Mouse (Mus musculus) urinary bladder, adult 2 months (tissue): ENCODE data around the gene Hmgn2. TPM values are rescaled to one million over a fixed set of nuclear protein-coding genes. Genes with fewer than 3 reads are reported as not detected.

Source experiments
- DNase-seq: peaks from one replicate; pipeline ENCODE4 v3.0.0; 2022; ENCODE audit warnings: low spot score
- polyA plus RNA-seq: library from polyadenylated mRNA; depleted of rRNA; stranded (reverse); fragments of >200 nt; gene quantifications from 2 replicates; pipeline ENCODE4 v1.2.3, GENCODE M21; 2012

Gene Hmgn2
- polyA plus RNA-seq, 1 experiment = 131 TPM

DNA sequence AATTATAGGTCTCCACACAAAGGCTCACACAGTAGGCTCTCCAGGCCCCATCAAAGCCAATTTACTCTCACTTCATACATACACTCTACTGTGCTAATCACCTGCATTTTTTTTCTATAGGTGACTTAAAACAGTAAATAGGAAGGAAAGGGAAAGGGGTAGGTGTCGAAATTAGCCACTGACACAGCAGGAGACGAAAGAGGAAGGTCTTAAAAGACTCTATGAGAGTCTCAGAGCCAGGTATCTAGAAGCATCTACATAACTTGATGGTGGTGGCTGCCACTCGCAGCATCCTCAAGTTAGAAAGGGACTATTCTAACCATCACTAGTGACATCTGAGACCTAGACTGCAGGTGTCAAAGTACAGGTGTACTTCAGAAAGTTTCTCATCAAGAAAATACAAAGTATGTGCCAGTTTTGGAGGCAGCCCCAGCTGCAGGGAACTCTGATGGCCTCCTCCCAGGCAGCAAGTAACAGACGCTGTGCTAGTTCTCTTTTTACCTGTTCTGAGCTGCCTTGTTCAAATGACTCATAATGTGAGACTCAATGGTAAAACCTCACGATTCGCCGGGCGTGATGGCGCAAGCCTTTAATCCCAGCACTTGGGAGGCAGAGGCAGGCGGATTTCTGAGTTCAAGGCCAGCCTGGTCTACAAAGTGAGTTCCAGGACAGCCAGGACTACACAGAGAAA, 9.7 kb upstream of the Hmgn2 start:
- no peak for DNase-seq

- no peak for DNase-seq
These were observed 3.3 kb upstream of the Hmgn2 start for GRCm38 (mm10) chr4:133971741-133972140.

GRCm38 (mm10) chr4:133970876-133971275, 2.4 kb upstream of the Hmgn2 start:
- no peak for DNase-seq

DNA sequence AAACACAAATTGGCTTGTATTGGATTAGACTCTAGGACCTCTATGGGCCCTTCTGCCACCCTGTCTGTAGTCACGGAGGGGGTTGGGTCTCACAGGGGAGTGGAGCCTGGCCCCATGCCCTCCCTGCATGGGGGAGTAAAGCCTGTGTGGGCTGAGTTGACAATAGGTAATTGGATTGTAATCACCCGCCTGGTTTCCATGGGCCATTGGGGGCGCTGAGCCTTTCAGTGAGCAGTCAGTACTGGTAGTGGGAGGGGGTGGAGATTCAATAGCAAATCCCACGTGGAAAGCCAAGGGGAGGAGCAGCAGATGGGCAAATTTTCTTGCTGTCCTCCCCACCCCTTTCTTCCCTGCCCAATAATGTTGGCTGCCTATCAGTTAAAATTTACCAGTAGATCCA, 1.7 kb upstream of the Hmgn2 start:
- DNase-seq = no peak

DNA sequence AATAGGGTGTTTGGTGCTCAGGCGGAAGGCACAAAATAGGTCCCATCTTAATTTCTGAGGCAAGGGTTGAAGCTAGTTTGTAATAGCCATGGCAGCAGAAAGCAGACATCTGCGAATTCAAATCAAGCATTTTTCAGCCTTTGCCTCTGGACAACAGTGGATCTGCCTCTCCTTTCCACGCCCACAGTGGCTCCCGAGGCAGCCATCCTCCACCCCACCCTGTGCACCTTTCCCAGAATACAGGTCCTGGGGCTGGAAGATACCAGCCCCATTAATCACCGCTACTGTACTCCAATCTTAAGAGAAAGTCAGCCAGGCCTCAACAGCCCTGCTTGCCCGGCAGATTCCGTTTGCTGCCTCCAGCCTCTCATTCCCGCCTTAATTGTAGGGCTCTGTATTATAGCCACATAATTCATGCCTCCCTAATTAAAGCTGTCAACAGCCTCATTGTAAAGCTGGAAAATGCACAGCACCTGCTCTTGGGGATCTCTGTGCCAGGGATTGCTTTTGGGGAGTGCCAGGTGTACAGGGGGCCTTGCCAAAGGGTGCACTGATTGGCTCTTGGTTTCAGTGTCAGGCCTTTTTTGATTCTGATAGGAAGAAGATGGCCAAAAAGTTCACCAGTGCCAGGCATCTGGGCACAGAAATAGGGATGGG, 792 bp upstream of the Hmgn2 start:
- DNase-seq = no peak

DNA sequence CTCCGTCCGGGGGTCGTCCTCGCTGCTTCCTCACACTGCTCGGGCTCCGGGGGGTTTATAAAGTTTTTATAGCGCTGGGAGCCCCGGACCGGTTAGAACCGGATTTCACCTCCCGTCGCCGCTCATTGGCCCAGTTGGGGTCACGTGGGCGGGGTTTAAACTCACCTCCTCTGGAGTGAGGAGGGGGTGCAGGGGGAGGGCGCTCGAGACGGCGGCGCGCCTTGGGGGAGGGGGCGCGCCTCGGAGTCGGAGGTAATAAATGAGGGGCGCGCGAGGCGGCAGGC, 642 bp downstream of the Hmgn2 start:
- peak; percentile 65 for DNase-seq

GRCm38 (mm10) chr4:133967138-133967865, 1.1 kb downstream of the Hmgn2 start:
- DNase-seq = peak; percentile 91

DNA sequence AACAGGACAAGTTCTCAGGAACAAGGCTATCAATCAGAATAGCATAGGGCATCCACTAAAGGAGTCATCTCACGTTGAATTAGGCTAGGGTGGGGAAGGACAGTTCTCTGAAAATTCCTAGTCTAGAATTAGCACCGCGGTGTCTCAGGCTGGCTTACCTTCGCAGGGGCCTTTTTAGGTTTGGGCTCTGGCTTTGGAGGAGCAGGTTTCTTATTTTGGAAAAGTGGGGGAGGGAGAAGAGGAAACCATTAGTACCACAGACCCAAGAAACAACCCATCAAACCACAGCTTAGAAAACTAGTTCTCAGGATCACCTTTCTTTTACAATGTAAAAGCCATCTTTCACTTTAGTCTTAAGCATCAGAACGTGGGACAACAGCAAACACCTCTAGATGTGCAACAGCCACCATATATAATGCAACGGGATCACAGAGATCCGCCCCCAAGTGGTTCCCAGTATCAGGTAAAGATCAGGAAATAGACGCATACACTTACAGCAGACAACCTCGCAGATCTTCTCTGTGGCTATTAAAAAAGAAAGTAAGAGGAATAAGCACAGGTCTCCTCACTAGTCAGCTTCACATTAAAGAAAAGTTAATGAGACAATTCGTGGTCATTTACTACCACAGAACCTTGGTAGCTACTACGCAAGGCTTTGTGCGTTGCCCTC, 2.0 kb downstream of the Hmgn2 start:
- DNase-seq = no peak

- DNase-seq = no peak
These were observed 5.9 kb downstream of the Hmgn2 start for GRCm38 (mm10) chr4:133962566-133962965.

DNA sequence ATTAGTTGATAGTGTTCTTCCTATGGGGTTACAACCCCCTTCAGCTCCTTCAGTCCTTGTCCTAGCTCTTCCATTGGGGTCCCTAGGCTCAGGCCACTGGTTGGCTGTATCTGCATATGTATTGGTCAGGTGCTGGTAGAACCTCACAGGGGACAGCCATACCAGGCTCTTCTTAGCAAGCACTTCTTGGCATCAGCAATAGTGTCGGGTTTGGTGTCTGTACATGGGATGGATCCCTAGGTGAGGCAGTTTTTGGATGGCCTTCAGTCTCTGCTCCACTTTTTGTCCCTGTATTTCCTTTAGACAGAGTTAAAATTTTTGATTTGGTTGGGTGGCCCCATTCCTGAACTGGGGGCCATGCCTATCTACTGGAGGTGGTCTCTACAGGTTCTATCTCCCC, 9.6 kb downstream of the Hmgn2 start:
- no peak for DNase-seq

GRCm38 (mm10) chr4:133956358-133956757, 12.1 kb downstream of the Hmgn2 start:
- DNase-seq = no peak

DNA sequence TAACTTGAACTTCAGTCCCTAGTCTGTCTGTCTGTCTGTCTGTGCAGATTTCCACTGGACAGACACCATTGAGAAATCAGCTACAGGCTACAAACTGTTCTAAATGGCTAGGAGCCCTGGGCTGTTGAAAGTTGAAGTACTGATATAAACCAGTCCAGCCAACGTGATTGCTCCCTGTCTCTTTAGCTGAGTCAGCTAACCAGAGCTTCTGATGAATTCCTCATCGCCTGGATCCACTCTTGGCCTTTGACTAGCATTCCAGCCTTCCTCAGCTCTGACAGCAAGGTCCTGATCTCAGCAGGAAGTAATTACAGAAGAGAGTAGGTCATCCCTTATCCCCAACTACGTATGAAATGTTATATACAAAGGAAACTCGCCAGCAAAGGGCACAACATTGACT, 21.7 kb downstream of the Hmgn2 start:
- no peak for DNase-seq

- DNase-seq = no peak
These were observed 24.7 kb downstream of the Hmgn2 start for GRCm38 (mm10) chr4:133943791-133944190.

DNA sequence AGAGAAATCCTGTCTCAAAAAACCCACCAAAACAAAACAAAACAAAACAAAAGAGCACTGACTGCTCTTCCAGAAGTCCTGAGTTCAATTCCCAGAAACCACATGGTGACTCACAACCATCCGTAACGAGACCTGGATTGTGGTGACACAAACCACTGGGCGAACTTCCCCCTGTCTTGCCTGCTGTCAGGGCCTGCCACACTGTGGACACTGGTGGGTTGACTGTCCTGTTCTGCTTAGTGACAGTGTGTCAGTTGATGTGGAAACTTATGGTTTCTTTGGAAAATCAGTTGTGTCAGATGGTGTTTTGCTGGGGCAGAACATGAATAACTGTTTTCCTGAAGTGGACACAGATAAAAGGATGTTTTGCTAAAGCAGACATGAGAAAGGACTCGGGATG, 25.8 kb downstream of the Hmgn2 start:
- DNase-seq = no peak

GRCm38 (mm10) chr4:133941576-133941975, 26.9 kb downstream of the Hmgn2 start:
- DNase-seq = no peak

GRCm38 (mm10) chr4:133940386-133941260, 27.8 kb downstream of the Hmgn2 start:
- DNase-seq = no peak

GRCm38 (mm10) chr4:133938077-133938476, 30.4 kb downstream of the Hmgn2 start:
- DNase-seq = no peak

- no peak for DNase-seq
These were observed 36.7 kb downstream of the Hmgn2 start for GRCm38 (mm10) chr4:133931785-133932184.

- DNase-seq = no peak
These were observed 37.1 kb downstream of the Hmgn2 start for GRCm38 (mm10) chr4:133931349-133931748.

GRCm38 (mm10) chr4:133929278-133929670, 39.2 kb downstream of the Hmgn2 start:
- no peak for DNase-seq

DNA sequence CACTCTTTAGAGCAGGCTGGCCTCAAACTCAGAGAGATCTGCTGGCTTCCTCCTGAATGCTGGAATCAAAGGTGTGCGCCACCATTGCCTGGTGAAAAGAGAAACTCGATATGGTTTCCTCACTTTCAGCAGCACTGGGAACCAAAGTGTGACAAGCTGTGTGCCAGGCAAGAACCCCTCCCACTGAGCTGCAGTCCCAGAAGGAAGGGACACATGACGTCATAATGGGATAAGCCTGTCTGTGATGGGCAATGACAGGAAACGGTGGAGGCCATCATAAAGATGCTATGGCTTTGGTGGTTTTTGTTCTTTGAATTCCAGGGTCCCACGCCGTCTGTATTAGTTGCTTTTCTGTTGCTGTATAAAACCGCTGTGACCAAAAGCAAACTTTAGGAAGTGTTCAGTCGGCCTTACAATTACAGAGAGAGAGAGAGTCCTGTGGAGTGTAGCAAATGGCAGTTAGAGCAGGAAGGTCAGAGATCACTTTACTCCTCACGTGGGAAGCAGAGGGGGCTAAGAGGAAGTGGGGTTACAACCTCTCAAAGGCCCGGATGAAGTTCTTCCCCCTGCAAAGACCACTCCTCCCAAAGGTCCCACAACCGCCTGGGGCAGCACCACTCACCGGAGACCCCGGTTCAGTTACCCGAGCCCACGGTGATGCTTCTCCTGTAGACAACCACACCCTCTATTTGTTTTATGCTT, 39.7 kb downstream of the Hmgn2 start:
- DNase-seq = no peak
